Mouse (Mus musculus): ENCODE results near the gene Trim34b.

DNA sequence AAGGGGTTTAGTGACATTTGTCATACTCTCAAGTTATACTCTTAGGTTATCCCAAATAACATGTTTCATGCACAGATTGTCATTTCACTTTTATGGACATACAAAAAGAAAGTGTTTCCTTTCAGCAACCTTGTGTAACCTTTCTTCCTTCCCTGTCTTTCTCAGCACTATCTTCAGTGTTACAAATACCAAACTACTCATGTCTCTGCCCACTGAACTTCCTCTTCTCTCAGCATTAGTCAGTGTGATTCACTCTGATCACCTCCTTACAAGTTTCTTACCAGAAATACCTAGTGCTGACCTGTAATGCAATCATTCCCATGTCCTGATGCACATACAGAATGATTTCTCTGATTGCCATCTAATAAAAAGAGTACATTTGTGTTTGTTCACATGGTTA lies 37.1 kb downstream of the Trim34b start:
- no peak for TF ChIP-seq CTCF (IDR thresholded peaks at IDR 0.05; ENCODE audit: control insufficient read depth, insufficient read depth, insufficient read length)
- TF ChIP-seq USF1 (IDR thresholded peaks at IDR 0.05; ENCODE audit: low read depth), result no peak
- no peak for TF ChIP-seq CEBPB (IDR thresholded peaks at IDR 0.05; ENCODE audit: low read depth)

Data from C2C12 (cell line).